Mouse (Mus musculus) liver, embryonic 14 days (tissue): ENCODE results near the gene Ubxn2a. TPM values are rescaled to one million over a fixed set of nuclear protein-coding genes. Genes with fewer than 3 reads are reported as not detected.

Experiments
- polyA plus RNA-seq: library from polyadenylated mRNA; depleted of rRNA; stranded (reverse); fragments of >200 nt; gene quantifications from 2 replicates; pipeline ENCODE4 v1.2.3, GENCODE M21; 2012; rRNA removed

Gene Ubxn2a
- polyA plus RNA-seq = 8.4 and 9.8 TPM in 2 replicates

DNA sequence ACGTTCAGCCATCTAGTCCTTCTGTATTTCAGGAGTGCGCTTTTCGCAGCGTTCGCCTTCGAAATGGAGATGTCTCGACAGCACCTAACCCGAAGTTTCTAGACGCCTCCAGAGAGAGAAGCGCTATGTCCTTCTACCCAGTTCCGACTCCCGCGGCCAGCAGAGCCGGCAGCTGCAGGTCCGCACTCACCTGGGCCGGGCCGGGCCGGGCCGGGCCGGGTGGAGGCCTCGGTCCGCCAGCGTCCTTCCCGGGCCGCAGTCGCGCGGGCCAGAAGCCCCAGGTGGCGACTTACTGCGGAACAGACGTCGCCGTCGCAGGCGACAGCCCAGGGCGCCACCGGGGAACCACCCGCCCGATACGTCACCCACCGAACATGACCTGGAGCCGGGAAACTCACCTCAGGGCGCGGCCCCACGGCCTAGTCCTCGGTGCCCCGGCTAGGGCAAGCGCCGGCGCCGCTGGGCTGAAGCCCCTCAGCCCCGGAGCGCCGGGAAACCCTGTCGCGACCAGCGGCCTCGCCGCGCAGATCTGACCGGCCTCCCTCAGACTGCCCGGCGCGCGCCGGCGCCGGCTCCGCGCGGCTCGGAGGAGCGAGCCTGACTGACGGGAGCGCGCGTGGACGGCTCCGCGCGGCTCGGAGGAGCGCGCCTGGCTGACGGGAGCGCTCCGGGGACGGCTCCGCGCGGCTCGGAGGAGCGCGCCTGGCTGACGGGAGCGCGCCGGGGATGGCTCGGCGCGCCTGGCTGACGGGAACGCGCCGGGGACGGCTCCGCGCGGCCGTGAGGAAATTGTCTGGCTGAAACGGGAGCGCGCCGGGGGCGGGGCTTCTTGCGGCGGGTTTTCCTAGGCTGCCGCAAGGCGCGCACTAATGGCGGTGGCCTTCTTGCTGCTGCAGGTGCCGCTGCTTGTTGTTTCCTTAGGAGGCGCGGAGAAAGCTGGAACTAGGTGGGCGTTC, at the start of gene Ubxn2a:
TSS of gene Ubxn2a (minus strand) at position 755 of the 956 bp plus-strand sequence.

GRCm38 (mm10) chr12:4916994-4917804, 9.7 kb upstream of the Ubxn2a start, which contains the start of gene Atad2b:
Gene Atad2b (plus strand): TSS chr12:4917353.

GRCm38 (mm10) chr12:4874161-4874927, 33.2 kb downstream of the Ubxn2a start, which contains the start of gene Mfsd2b:
Gene Mfsd2b (minus strand): TSS chr12:4874359.

DNA sequence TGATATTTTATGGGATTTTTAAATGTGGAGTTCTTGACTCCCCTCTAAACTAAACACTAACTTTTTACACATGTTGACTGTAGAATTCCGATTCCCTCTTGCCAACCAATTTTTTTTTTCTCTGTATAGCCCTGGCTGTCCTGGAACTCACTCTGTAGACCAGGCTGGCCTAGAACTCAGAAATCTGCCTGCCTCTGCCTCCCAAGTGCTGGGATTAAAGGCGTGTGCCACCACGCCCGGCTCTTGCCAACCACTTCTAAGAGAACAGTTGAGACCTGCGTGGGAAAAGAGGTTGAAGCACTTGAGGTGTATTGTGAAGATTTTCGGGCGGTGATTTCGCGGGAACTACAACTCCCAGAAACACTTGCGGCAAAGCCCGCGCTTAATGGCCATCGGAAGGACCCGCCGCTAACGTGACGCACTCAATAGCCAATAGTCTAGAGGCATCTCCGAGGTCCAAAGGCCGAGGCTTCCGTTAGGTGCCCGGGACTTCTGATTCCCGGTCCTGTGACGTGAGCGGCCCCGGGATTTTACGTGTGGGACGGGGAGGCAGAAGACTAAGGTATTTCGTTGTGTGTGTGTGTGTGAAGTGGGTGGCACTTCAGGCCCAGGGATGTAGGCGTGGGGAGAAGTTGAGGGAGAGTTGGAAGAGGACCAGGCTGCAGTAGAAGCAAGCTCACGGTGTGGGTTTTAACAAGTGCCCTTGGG, 64.5 kb downstream of the Ubxn2a start, which contains the start of gene Wdcp:
TSS of gene Wdcp (plus strand) at position 414 of the 708 bp plus-strand sequence.

GRCm38 (mm10) chr12:4841392-4841887, 66.1 kb downstream of the Ubxn2a start, which contains the start of gene Fkbp1b:
Gene Fkbp1b (minus strand): TSS chr12:4841591.

Other genes starting within 250 kb of the Ubxn2a start
- gene Fam228a, start 169.3 kb downstream of the Ubxn2a start, polyA plus RNA-seq = 0.14 and 0.15 TPM in 2 replicates
- gene Pfn4, start 138.7 kb downstream of the Ubxn2a start, polyA plus RNA-seq = 0.52 and 0.54 TPM in 2 replicates
- gene Fam228b, start 138.4 kb downstream of the Ubxn2a start, polyA plus RNA-seq = 0.93 and 1.0 TPM in 2 replicates
- gene Sf3b6, start 90.2 kb downstream of the Ubxn2a start, polyA plus RNA-seq = 82.9 and 86.2 TPM in 2 replicates
- gene Fkbp1b, start 66.1 kb downstream of the Ubxn2a start, polyA plus RNA-seq = 2.7 and 2.9 TPM in 2 replicates
- gene Wdcp, start 64.4 kb downstream of the Ubxn2a start, polyA plus RNA-seq = 8.8 and 9.0 TPM in 2 replicates
- gene Mfsd2b, start 33.3 kb downstream of the Ubxn2a start, polyA plus RNA-seq = 35.1 and 48.8 TPM in 2 replicates
- gene Atad2b, start 9.6 kb upstream of the Ubxn2a start, polyA plus RNA-seq = 6.5 and 8.0 TPM in 2 replicates